Mouse (Mus musculus): ENCODE results near the gene Sgpl1.

DNA sequence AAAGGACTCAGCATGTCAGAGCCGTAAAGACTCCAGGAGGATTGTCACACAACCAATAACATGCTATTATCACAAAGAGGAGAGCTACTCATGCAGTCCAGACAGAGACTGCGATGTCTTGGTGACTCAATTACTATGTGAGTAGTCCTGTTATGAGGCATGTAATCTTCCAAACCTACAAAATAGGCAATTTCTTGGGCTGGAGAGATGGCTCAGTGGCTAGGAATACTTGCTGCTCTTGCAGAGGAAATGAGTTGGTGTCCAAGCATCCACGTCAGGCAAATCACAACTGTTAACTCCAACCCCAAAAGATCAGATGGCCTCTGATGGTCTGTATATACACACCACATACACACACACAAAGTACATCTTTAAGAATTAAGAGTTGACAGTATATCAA is 8.1 kb upstream of the Sgpl1 start:
- no peak for TF ChIP-seq CTCF (IDR thresholded peaks at IDR 0.05)
- TF ChIP-seq POLR2A (IDR thresholded peaks at IDR 0.05; ENCODE audit: insufficient read depth, low read depth, low read length): no peak
- TF ChIP-seq EP300 (IDR thresholded peaks at IDR 0.05; ENCODE audit: insufficient read depth, low read depth, low read length): no peak
